Mouse (Mus musculus) cortical plate, adult 2 months (tissue): ENCODE measurements around the gene P3h4. TPM values are rescaled to one million over a fixed set of nuclear protein-coding genes. Genes with fewer than 3 reads are reported as not detected.

ENCODE experiments used
- H3K27ac ChIP-seq: fragments of 200-500 bp; 2 replicates; pipeline ENCODE4 v1.5.1; 2012; ENCODE audit warnings: low read length, control low read depth, inconsistent platforms; ENCODE audit not compliant: insufficient read depth
- H3K4me1 ChIP-seq: fragments of 200-500 bp; 2 replicates; pipeline ENCODE4 v1.6.1; 2011; ENCODE audit warnings: low read length; ENCODE audit not compliant: control insufficient read depth, insufficient read depth
- H3K4me3 ChIP-seq: fragments of 200-500 bp; 2 replicates; pipeline ENCODE4 v1.5.1; 2011; ENCODE audit warnings: mild to moderate bottlenecking, low read length, control low read depth; ENCODE audit not compliant: insufficient read depth
- CTCF ChIP-seq: fragments of 200-500 bp; IDR thresholded peaks from 2 replicates; pipeline ENCODE4 v1.5.1; 2011; ENCODE audit warnings: mild to moderate bottlenecking, control low read depth, low read length; ENCODE audit not compliant: insufficient read depth; ENCODE audit errors: extremely low read depth
- POLR2A ChIP-seq: fragments of 200-500 bp; IDR thresholded peaks from 2 replicates; pipeline ENCODE4 v1.6.1; 2011; ENCODE audit warnings: mild to moderate bottlenecking, low read length, control low read depth; ENCODE audit not compliant: insufficient read depth; ENCODE audit errors: extremely low read depth
- polyA plus RNA-seq: library from polyadenylated mRNA; depleted of rRNA; stranded (reverse); fragments of >200 nt; gene quantifications from 2 replicates; pipeline ENCODE4 v1.2.3, GENCODE M21; 2012

The P3h4 gene
- polyA plus RNA-seq, 1 experiment, result 15.3 TPM

DNA sequence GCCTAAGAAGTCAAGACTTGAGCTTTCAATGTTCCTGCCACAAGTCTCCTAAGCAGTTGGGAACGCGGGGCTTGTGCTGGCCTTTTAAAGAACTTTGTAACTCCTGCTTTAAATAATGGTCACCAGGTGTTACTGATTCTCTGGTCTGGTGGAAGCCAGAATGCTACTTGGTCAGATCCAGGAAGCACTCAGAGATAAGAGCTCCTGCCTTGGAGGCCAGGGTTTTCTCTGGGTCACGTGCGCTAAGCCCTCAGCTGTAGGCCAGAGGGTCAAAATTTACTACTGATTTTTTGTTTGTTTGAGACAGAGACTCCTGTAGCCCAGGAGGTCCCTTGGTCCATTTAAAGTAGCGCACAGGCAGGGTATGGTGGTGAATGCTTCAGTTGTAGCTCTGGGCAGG, 17.4 kb upstream of the P3h4 start:
- H3K4me1 ChIP-seq, result peaks cover 3% of the 10 kb centered on the region; the same call in 1 of the 2 replicates
- H3K4me3 ChIP-seq, result no peak overlapping the region
- H3K27ac ChIP-seq, result no peak overlapping the region
- TF ChIP-seq POLR2A (no peak), CTCF (no peak)

- Histone ChIP-seq H3K27ac (no peak overlapping the region), H3K4me1 (peaks cover 3% of the 10 kb centered on the region; the same call in 1 of the 2 replicates), H3K4me3 (no peak overlapping the region)
- TF ChIP-seq POLR2A, result no peak
- TF ChIP-seq CTCF, result no peak
Observed at GRCm38 (mm10) chr11:100430052-100430451, 15.4 kb upstream of the P3h4 start.

DNA sequence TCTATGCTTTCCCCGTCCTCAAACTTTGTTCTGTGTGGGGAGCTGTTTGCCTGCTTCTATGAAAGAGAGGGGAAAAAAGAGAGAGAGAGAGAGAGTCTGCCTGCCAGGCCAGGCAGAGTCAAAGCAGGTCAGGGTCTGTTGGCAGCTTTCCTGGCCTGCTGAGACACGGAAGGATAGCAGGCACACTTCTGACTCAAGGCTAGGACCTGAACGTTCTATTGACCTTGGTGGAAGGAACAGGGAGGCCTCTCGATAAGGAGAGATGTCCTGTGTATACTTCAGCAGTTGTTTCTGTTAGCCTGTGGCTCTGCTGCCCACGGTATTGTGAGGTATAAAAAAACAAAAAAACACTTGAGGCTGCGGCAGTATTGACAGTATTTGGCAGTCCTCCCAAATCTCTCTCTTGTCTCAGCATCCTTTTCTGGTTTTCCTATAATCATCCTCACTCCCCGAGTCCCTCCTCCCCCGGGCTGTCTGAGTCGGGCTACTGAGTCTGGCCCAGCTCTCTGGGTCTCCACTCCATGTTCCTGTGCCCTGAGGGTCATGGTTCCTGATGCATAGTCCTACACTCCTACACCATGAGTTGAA, 14.1 kb upstream of the P3h4 start:
- no peak overlapping the region for H3K4me3 ChIP-seq
- TF ChIP-seq POLR2A (no peak; the same call in 1 of the 2 replicates), CTCF (no peak)
- no peak overlapping the region for H3K27ac ChIP-seq
- peaks cover 3% of the 10 kb centered on the region; the same call in 1 of the 2 replicates for H3K4me1 ChIP-seq

GRCm38 (mm10) chr11:100426820-100427219, 12.2 kb upstream of the P3h4 start:
- TF ChIP-seq CTCF (no peak), POLR2A (no peak)
- Histone ChIP-seq H3K27ac (no peak overlapping the region), H3K4me1 (peaks cover 3% of the 10 kb centered on the region), H3K4me3 (no peak overlapping the region)

GRCm38 (mm10) chr11:100425851-100426250, 11.2 kb upstream of the P3h4 start:
- no peak overlapping the region for H3K4me3 ChIP-seq
- H3K27ac ChIP-seq, result no peak overlapping the region
- TF ChIP-seq CTCF (peak; percentile 60), POLR2A (no peak)
- H3K4me1 ChIP-seq, result peaks cover 3% of the 10 kb centered on the region

DNA sequence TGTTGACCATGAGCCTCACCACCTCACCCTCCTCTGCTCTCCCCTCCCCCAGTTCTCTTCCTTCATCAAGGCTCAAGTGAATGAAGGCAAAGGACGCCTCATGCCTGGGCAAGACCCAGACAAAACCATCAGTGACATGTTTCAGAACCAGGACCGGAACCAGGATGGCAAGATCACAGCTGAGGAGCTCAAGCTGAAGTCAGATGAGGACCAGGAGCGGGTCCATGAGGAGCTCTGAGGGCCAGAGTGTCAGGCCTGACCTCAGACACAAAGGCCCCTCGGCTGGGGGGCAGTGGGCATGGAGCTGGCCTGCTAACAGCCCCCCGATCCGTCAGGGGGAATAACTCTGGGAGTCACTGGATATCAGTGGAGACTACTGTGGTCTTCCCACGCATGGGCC, 9.2 kb upstream of the P3h4 start:
- no peak overlapping the region for H3K27ac ChIP-seq
- no peak for TF ChIP-seq POLR2A
- no peak for TF ChIP-seq CTCF
- H3K4me3 ChIP-seq, result no peak overlapping the region

DNA sequence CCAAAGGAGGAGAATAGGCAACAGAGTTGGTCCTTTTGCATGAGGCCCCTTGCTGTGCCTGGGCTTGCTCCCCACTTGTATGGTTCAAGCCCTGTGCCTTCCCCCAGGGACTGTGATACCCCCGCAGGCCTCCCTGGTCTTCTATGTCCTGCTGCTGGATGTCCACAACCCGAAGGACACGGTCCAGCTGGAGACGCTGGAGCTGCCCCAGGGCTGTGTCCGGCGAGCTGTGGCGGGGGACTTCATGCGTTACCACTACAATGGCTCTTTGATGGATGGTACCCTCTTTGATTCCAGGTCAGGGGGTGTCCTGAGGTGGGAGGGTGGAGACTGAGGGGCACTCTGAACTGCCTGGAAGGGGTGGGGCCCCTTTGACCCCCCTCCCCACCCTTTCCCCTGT, 6.9 kb upstream of the P3h4 start:
- TF ChIP-seq CTCF, result no peak
- no peak for TF ChIP-seq POLR2A
- Histone ChIP-seq H3K4me3 (no peak overlapping the region), H3K27ac (no peak overlapping the region), H3K4me1 (no peaks in the 10 kb centered on the region; the same call in 1 of the 2 replicates)

More for the DNA sequence above, 9.2 kb upstream of the P3h4 start:
- H3K4me1 ChIP-seq, result peaks cover 3% of the 10 kb centered on the region

GRCm38 (mm10) chr11:100414914-100415822, 532 bp upstream of the P3h4 start, which contains the start of gene Fkbp10:
Fkbp10 (plus strand) TSS chr11:100415697.
- H3K4me3 ChIP-seq, result peak within 1 kb of the TSS; percentile 70
- H3K27ac ChIP-seq, result 0 out of 2 replicates have a peak within 1 kb of the TSS, but pooled peaks have one; percentile 54
- no peaks in the 10 kb centered on the region for H3K4me1 ChIP-seq
- TF ChIP-seq POLR2A (no peak), CTCF (no peak)

- no peaks in the 10 kb centered on the region for H3K4me1 ChIP-seq
Observed at GRCm38 (mm10) chr11:100413541-100413940, 1.1 kb downstream of the P3h4 start.

More at GRCm38 (mm10) chr11:100413541-100413940, 1.1 kb downstream of the P3h4 start:
- Histone ChIP-seq H3K27ac (no peak overlapping the region), H3K4me3 (peak overlapping the region; percentile 70)
- TF ChIP-seq POLR2A (no peak), CTCF (no peak)
